Mouse (Mus musculus) hindbrain, embryonic 11.5 days (tissue): ENCODE results near the gene Gdf15. TPM values are rescaled to one million over a fixed set of nuclear protein-coding genes. Genes with fewer than 3 reads are reported as not detected.

Source experiments
- ATAC-seq: fragments of 200-750 bp; cut with Nextera tagmentation; 2 replicates; pipeline ENCODE4 v1.8.0; 2017; ENCODE audit warnings: mild to moderate bottlenecking, moderate TSS enrichment, moderate library complexity; ENCODE audit not compliant: low FRiP score
- DNase-seq: peaks from one replicate; pipeline ENCODE4 v3.0.0-alpha.2; 2015; ENCODE audit warnings: low spot score
- H3K27ac ChIP-seq: fragments of 300-500 bp; sonication (generic); 2 replicates; pipeline ENCODE4 v1.5.1; 2014; ENCODE audit warnings: mild to moderate bottlenecking, low read depth, low read length
- H3K27me3 ChIP-seq: fragments of 300-500 bp; sonication (generic); 2 replicates; pipeline ENCODE4 v1.6.1; 2014; ENCODE audit warnings: mild to moderate bottlenecking, low read length, moderate library complexity, mixed read lengths; ENCODE audit not compliant: control insufficient read depth, insufficient read depth
- H3K36me3 ChIP-seq: fragments of 300-500 bp; sonication (generic); 2 replicates; pipeline ENCODE4 v1.6.1; 2014; ENCODE audit warnings: mild to moderate bottlenecking, low read length, moderate library complexity, mixed read lengths; ENCODE audit not compliant: control insufficient read depth, insufficient read depth
- H3K4me1 ChIP-seq: fragments of 300-500 bp; sonication (generic); replicated peaks from 2 replicates; pipeline ENCODE4 v1.6.1; 2014; ENCODE audit warnings: low read length, mixed read lengths; ENCODE audit not compliant: control insufficient read depth, insufficient read depth
- H3K4me2 ChIP-seq: fragments of 300-500 bp; sonication (generic); replicated peaks from 2 replicates; pipeline ENCODE4 v1.6.1; 2014; ENCODE audit warnings: mild to moderate bottlenecking, low read depth, low read length
- H3K4me3 ChIP-seq: fragments of 300-500 bp; sonication (generic); 2 replicates; pipeline ENCODE4 v1.5.1; 2014; ENCODE audit warnings: low read depth, low read length
- H3K9ac ChIP-seq: fragments of 300-500 bp; sonication (generic); 2 replicates; pipeline ENCODE4 v1.6.1; 2014; ENCODE audit warnings: low read depth, low read length
- H3K9me3 ChIP-seq: fragments of 300-500 bp; sonication (generic); 2 replicates; pipeline ENCODE4 v1.6.1; 2016; ENCODE audit warnings: low read length; ENCODE audit not compliant: control insufficient read depth
- WGBS: fragments of 180-500 bp; shearing (Covaris S2); extraction: QIAGEN DNeasy Blood & Tissue Kit; methylation state at CpG from one replicate; pipeline ENCODE4 v1.1.7; 2014; 5-methylcytosine and 5-hydroxymethylcytosine counted together
- polyA plus RNA-seq: library from polyadenylated mRNA; unstranded; fragments of >200 nt; fragmentation: Nextera tagmentation; extraction: Ambion mirVana; gene quantifications from 2 replicates; pipeline ENCODE4 v1.2.1, GENCODE M21; 2014

Gene Gdf15
- polyA plus RNA-seq, 1 experiment from 2014 or later, result not detected

- WGBS, result 7% methylated on average over 26 of the region's 26 CpGs
- ATAC-seq (no peak), DNase-seq (no peak)
- H3K9ac ChIP-seq, result peak within 1 kb of the TSS; percentile 87
- H3K27ac ChIP-seq, result peak within 1 kb of the TSS; percentile 98
- H3K36me3 ChIP-seq, result no peaks in the 10 kb centered on the region
- H3K4me3 ChIP-seq, result peak within 1 kb of the TSS; percentile 82
- no peaks in the 10 kb centered on the region for H3K9me3 ChIP-seq
- H3K4me2 ChIP-seq, result peak within 1 kb of the TSS; percentile 91
- peaks cover 25% of the 10 kb centered on the region for H3K4me1 ChIP-seq
- no peaks in the 10 kb centered on the region for H3K27me3 ChIP-seq
Measured at GRCm38 (mm10) chr8:70608749-70609367, 23.4 kb downstream of the Gdf15 start, which contains the start of gene Ssbp4. Ssbp4 (minus strand) TSS chr8:70608872.

- ATAC-seq, result no peak
- Histone ChIP-seq H3K27me3 (no peaks in the 10 kb centered on the region), H3K9me3 (no peaks in the 10 kb centered on the region), H3K4me3 (peak overlapping the region; percentile 82), H3K9ac (peak overlapping the region; percentile 87), H3K27ac (peak overlapping the region; percentile 98), H3K36me3 (no peaks in the 10 kb centered on the region), H3K4me1 (peaks cover 25% of the 10 kb centered on the region), H3K4me2 (peak overlapping the region; percentile 91)
- DNase-seq, result peak; percentile 67
- WGBS, result 4% methylated on average over 63 of the region's 84 CpGs
Measured at GRCm38 (mm10) chr8:70607898-70608748, 24.1 kb downstream of the Gdf15 start.

GRCm38 (mm10) chr8:70607603-70607897 lies 24.7 kb downstream of the Gdf15 start:
- Histone ChIP-seq H3K4me3 (peak overlapping the region; percentile 82), H3K27ac (peak overlapping the region; percentile 98), H3K4me1 (peaks cover 25% of the 10 kb centered on the region), H3K9ac (peak overlapping the region; percentile 87), H3K36me3 (no peaks in the 10 kb centered on the region), H3K27me3 (no peaks in the 10 kb centered on the region), H3K4me2 (peak overlapping the region; percentile 91), H3K9me3 (no peaks in the 10 kb centered on the region)
- DNase-seq (peak; percentile 43), ATAC-seq (no peak)
- WGBS, result 27% methylated on average over 6 of the region's 6 CpGs

GRCm38 (mm10) chr8:70606780-70607602 lies 25.3 kb downstream of the Gdf15 start:
- peak overlapping the region; percentile 82 for H3K4me3 ChIP-seq
- peak overlapping the region; percentile 91 for H3K4me2 ChIP-seq
- 65% methylated on average over 18 of the region's 18 CpGs for WGBS
- peak overlapping the region; percentile 87 for H3K9ac ChIP-seq
- H3K27ac ChIP-seq, result peak overlapping the region; percentile 98; the same call in 1 of the 2 replicates
- DNase-seq (no peak), ATAC-seq (no peak)
- no peaks in the 10 kb centered on the region for H3K27me3 ChIP-seq
- H3K4me1 ChIP-seq, result peaks cover 25% of the 10 kb centered on the region
- no peaks in the 10 kb centered on the region for H3K9me3 ChIP-seq
- H3K36me3 ChIP-seq, result no peaks in the 10 kb centered on the region

GRCm38 (mm10) chr8:70605871-70606779 lies 26.1 kb downstream of the Gdf15 start:
- Histone ChIP-seq H3K4me2 (no peak overlapping the region; the same call in 1 of the 2 replicates), H3K27me3 (no peaks in the 10 kb centered on the region), H3K9me3 (no peaks in the 10 kb centered on the region), H3K27ac (no peak overlapping the region), H3K4me3 (no peak overlapping the region), H3K9ac (no peak overlapping the region), H3K4me1 (peaks cover 24% of the 10 kb centered on the region), H3K36me3 (no peaks in the 10 kb centered on the region)
- DNase-seq, result no peak
- 85% methylated on average over 9 of the region's 9 CpGs for WGBS
- ATAC-seq, result no peak

GRCm38 (mm10) chr8:70604558-70604957 lies 27.7 kb downstream of the Gdf15 start:
- H3K9ac ChIP-seq, result no peak overlapping the region
- no peak overlapping the region for H3K4me3 ChIP-seq
- no peaks in the 10 kb centered on the region for H3K27me3 ChIP-seq
- H3K4me1 ChIP-seq, result peaks cover 28% of the 10 kb centered on the region
- DNase-seq (no peak), ATAC-seq (no peak)
- H3K4me2 ChIP-seq, result 0 out of 2 replicates have a peak overlapping the region, but pooled peaks have one; percentile 5
- H3K9me3 ChIP-seq, result no peaks in the 10 kb centered on the region
- H3K36me3 ChIP-seq, result no peaks in the 10 kb centered on the region
- 0 out of 2 replicates have a peak overlapping the region, but pooled peaks have one; percentile 17 for H3K27ac ChIP-seq
- 88% methylated on average over 7 of the region's 7 CpGs for WGBS

GRCm38 (mm10) chr8:70602139-70602811 lies 30.0 kb downstream of the Gdf15 start:
- H3K27ac ChIP-seq, result no peak overlapping the region
- peaks cover 38% of the 10 kb centered on the region for H3K4me1 ChIP-seq
- no peak overlapping the region for H3K4me3 ChIP-seq
- WGBS, result 93% methylated on average over 13 of the region's 13 CpGs
- H3K4me2 ChIP-seq, result no peak overlapping the region
- H3K36me3 ChIP-seq, result no peaks in the 10 kb centered on the region
- H3K9ac ChIP-seq, result no peak overlapping the region
- DNase-seq, result no peak
- H3K9me3 ChIP-seq, result no peaks in the 10 kb centered on the region
- H3K27me3 ChIP-seq, result 0 out of 2 replicates have a peak, but pooled peaks cover 3% of the 10 kb centered on the region
- no peak for ATAC-seq
